Comparison of ENCODE assay signal across 7 mouse cellular contexts in the genomic region with DNA sequence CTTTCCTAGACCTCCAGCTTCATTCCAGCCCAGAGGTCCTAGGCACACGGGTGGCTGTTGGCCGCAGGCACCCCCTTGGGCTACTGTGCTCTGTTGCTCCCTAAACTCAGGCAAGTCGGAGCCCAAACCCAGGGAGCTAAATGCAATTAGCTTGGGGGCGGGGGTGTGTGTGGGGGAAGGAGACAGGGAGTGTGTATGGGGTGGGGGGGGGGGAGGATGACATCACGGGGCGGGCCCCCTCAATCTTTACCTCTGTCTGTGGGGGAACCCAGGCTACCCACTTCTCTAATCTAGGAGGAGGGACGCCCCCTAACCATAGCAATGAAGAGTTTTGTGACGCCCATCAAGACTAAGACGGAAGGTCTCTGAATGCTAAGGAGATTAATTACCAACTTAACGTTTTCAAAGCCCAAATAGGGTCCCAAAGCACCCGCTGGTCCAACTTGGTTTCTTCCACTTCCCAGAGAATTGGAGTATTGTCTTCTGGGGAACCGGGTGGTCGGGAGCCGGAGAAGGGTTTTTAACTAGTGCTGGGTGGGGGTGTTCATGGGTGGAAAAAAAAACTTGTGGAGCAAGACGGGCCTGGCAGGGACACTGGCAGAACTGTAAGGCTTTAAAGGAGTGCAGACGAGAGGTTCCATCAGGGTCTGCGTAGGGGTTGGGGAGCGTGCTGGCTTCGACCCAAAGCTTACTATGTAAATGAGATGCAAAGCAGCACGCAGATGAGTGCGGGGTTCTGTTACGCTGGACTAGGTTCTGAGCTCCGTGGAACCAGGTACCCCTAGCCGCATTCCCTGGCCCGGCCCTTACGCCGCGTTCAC. TPM values are rescaled to one million over a fixed set of nuclear protein-coding genes. Genes with fewer than 3 reads are reported as not detected.
DNase-seq lines count a peak whose midpoint lies in the region; ATAC-seq lines count a peak whose summit lies in the region.

A gene (minus strand): TSS at position 100 of the 821 bp plus-strand sequence.

- peak; percentile 68 for DNase-seq in adipocyte (ENCODE audit: low spot score)
- DNase-seq in gastrocnemius, postnatal 25 days: peak; percentile 62
- peak; percentile 73 to 83 for DNase-seq in left cerebral cortex, postnatal 10 days (ENCODE audit: extremely low spot score in 1 of 2, low spot score in 2 of 2)
- DNase-seq in right cerebral cortex, postnatal 36 days (ENCODE audit: low spot score in 2 of 2): peak; percentile 54 to 57

- intact Hi-C loops in left cerebral cortex, postnatal 10 days (cut with DNase I): no loop called here

- ATAC-seq in common myeloid progenitor, adult 5-6 weeks (replicated peaks; ENCODE audit: low read depth, poor library complexity, severe bottlenecking): peak; percentile 27
- ATAC-seq in inflammation-experienced regulatory T-cells, adult 6 months: peak; percentile 48
- peak; percentile 24 for ATAC-seq in megakaryocyte progenitor cell, adult 5-6 weeks (replicated peaks; ENCODE audit: poor library complexity)

RNA-seq across cellular contexts. Expression of the gene that starts here (rescaled TPM):
- total RNA-seq in common myeloid progenitor, adult 5-6 weeks (2017): 3.2 and 3.7 TPM in 2 replicates
- 1 to 10 TPM; 3.4 to 4.2 TPM for total RNA-seq in gastrocnemius, postnatal 25 days (2021)
- 1 to 10 TPM; 3.9 to 5.3 (median 5.3) TPM for polyA plus RNA-seq in inflammation-experienced regulatory T-cells, adult 6 months (2017; shearing (Covaris generic))
- 10 to 100 TPM; 12.2 to 12.5 TPM for total RNA-seq in left cerebral cortex, postnatal 10 days (2021)
- 5.5 and 7.2 TPM in 2 replicates for total RNA-seq in megakaryocyte progenitor cell, adult 5-6 weeks (2015)
- 2.8 and 6.0 TPM in 2 replicates for total RNA-seq in megakaryocyte progenitor cell, adult 5-6 weeks (2017)

Comparison
In these comparisons a context has a peak if more than half of its experiments do, and no peak if none do; other contexts are left out.
1. Peak in every context shown above with its lines: DNase-seq and ATAC-seq.